Mouse (Mus musculus) thymus, adult 2 months (tissue): ENCODE results near the gene Stk32c. TPM values are rescaled to one million over a fixed set of nuclear protein-coding genes. Genes with fewer than 3 reads are reported as not detected.
A peak's percentile ranks its signal among the peaks of the same experiment; 100 is the strongest.

ENCODE experiments used
- DNase-seq: peaks from one replicate; pipeline ENCODE4 v3.0.0; 2021
- H3K27ac ChIP-seq: fragments of 200-500 bp; 2 replicates; pipeline ENCODE4 v1.5.1; 2012; ENCODE audit warnings: low read length, control low read depth; ENCODE audit not compliant: control insufficient read depth, insufficient read depth
- H3K27me3 ChIP-seq: fragments of 200-500 bp; 2 replicates; pipeline ENCODE4 v1.6.1; 2012; ENCODE audit warnings: mild to moderate bottlenecking, low read length, moderate library complexity, mixed read lengths; ENCODE audit not compliant: control insufficient read depth, insufficient read depth
- H3K36me3 ChIP-seq: fragments of 200-500 bp; 2 replicates; pipeline ENCODE4 v1.6.1; 2012; ENCODE audit warnings: mild to moderate bottlenecking, low read length, moderate library complexity; ENCODE audit not compliant: control insufficient read depth, insufficient read depth
- H3K4me1 ChIP-seq: fragments of 200-500 bp; replicated peaks from 2 replicates; pipeline ENCODE4 v1.6.1; 2012; ENCODE audit warnings: low read length; ENCODE audit not compliant: control insufficient read depth, insufficient read depth
- H3K4me3 ChIP-seq: fragments of 200-500 bp; 2 replicates; pipeline ENCODE4 v1.5.1; 2012; ENCODE audit warnings: mild to moderate bottlenecking, low read length, control low read depth, moderate library complexity; ENCODE audit not compliant: control insufficient read depth, insufficient read depth
- CTCF ChIP-seq: fragments of 200-500 bp; IDR thresholded peaks from 2 replicates; pipeline ENCODE4 v1.5.1; 2012; ENCODE audit warnings: mild to moderate bottlenecking, control low read depth, low read length, moderate library complexity, borderline replicate concordance; ENCODE audit not compliant: control insufficient read depth, poor library complexity, insufficient read depth; ENCODE audit errors: extremely low read depth
- POLR2A ChIP-seq: fragments of 200-500 bp; IDR thresholded peaks from 2 replicates; pipeline ENCODE4 v1.6.1; 2012; ENCODE audit warnings: mild to moderate bottlenecking, low read length, control low read depth, moderate library complexity; ENCODE audit not compliant: control insufficient read depth, poor library complexity, insufficient read depth; ENCODE audit errors: extremely low read depth
- WGBS: fragments of 180-500 bp; shearing (Covaris S2); methylation state at CpG from one replicate; pipeline ENCODE4 v1.1.7; 2018; 5-methylcytosine and 5-hydroxymethylcytosine counted together
- polyA plus RNA-seq: library from polyadenylated mRNA; depleted of rRNA; stranded (reverse); fragments of >200 nt; gene quantifications from 2 replicates; pipeline ENCODE4 v1.2.3, GENCODE M21; 2012; rRNA removed

The Stk32c gene
- polyA plus RNA-seq: 1.3 and 1.7 TPM in 2 replicates

- WGBS: 3% methylated on average over 53 of the region's 53 CpGs
- H3K27me3 ChIP-seq: no peaks in the 10 kb centered on the region
- peak; percentile 65; the same call in 1 of the 2 replicates for TF ChIP-seq CTCF
- peak; percentile 70 for TF ChIP-seq POLR2A
- peak; percentile 98 for DNase-seq
- no peaks in the 10 kb centered on the region for H3K36me3 ChIP-seq
- 0 out of 2 replicates have a peak within 1 kb of the TSS, but pooled peaks have one; percentile 15 for H3K27ac ChIP-seq
- H3K4me3 ChIP-seq: peak within 1 kb of the TSS; percentile 73
- H3K4me1 ChIP-seq: peaks cover 5% of the 10 kb centered on the region
These were observed at the start of gene Stk32c, which contains the start of gene Lrrc27 for GRCm38 (mm10) chr7:139212754-139213745. Stk32c (minus strand) TSS chr7:139213307. Lrrc27 (plus strand) TSS chr7:139212988.

GRCm38 (mm10) chr7:139257752-139258542 is 44.8 kb upstream of the Stk32c start:
- Histone ChIP-seq H3K4me1 (no peaks in the 10 kb centered on the region), H3K36me3 (no peaks in the 10 kb centered on the region), H3K27me3 (no peaks in the 10 kb centered on the region), H3K27ac (no peak overlapping the region), H3K4me3 (no peak overlapping the region)
- TF ChIP-seq POLR2A (no peak), CTCF (no peak)
- 93% methylated on average over 10 of the region's 10 CpGs for WGBS
- DNase-seq: no peak

- Histone ChIP-seq H3K36me3 (no peaks in the 10 kb centered on the region), H3K27me3 (no peaks in the 10 kb centered on the region), H3K4me3 (no peak overlapping the region), H3K4me1 (no peaks in the 10 kb centered on the region), H3K27ac (no peak overlapping the region)
- 85% methylated on average over 5 of the region's 5 CpGs for WGBS
- no peak for TF ChIP-seq POLR2A
- no peak for TF ChIP-seq CTCF
- DNase-seq: no peak
These were observed 41.5 kb upstream of the Stk32c start for GRCm38 (mm10) chr7:139254626-139255025.

GRCm38 (mm10) chr7:139253462-139253861 is 40.4 kb upstream of the Stk32c start:
- H3K4me1 ChIP-seq: 0 out of 2 replicates have a peak, but pooled peaks cover 7% of the 10 kb centered on the region

GRCm38 (mm10) chr7:139252986-139253385 is 39.9 kb upstream of the Stk32c start:
- WGBS: 90% methylated on average over 9 of the region's 9 CpGs
- TF ChIP-seq CTCF: no peak
- no peak for TF ChIP-seq POLR2A
- H3K4me1 ChIP-seq: peaks cover 7% of the 10 kb centered on the region; the same call in 1 of the 2 replicates

More at GRCm38 (mm10) chr7:139253462-139253861, 40.4 kb upstream of the Stk32c start:
- no peak overlapping the region for H3K4me3 ChIP-seq
- TF ChIP-seq POLR2A (no peak), CTCF (no peak)
- no peaks in the 10 kb centered on the region for H3K27me3 ChIP-seq
- no peak overlapping the region for H3K27ac ChIP-seq
- no peaks in the 10 kb centered on the region for H3K36me3 ChIP-seq
- DNase-seq: no peak
- 75% methylated on average over 3 of the region's 3 CpGs for WGBS

GRCm38 (mm10) chr7:139252566-139252965 is 39.5 kb upstream of the Stk32c start:
- WGBS: 93% methylated on average over 7 of the region's 7 CpGs
- no peaks in the 10 kb centered on the region for H3K36me3 ChIP-seq
- H3K4me3 ChIP-seq: no peak overlapping the region
- no peaks in the 10 kb centered on the region for H3K27me3 ChIP-seq
- no peak for TF ChIP-seq CTCF
- no peak for TF ChIP-seq POLR2A
- peaks cover 11% of the 10 kb centered on the region for H3K4me1 ChIP-seq
- H3K27ac ChIP-seq: no peak overlapping the region
- no peak for DNase-seq

More at GRCm38 (mm10) chr7:139252986-139253385, 39.9 kb upstream of the Stk32c start:
- no peak overlapping the region for H3K4me3 ChIP-seq
- H3K36me3 ChIP-seq: no peaks in the 10 kb centered on the region
- H3K27ac ChIP-seq: no peak overlapping the region
- no peaks in the 10 kb centered on the region for H3K27me3 ChIP-seq
- no peak for DNase-seq
